Mouse (Mus musculus) left cerebral cortex, adult 2 months (tissue): ENCODE measurements around the gene Gm5460. TPM values are rescaled to one million over a fixed set of nuclear protein-coding genes. Genes with fewer than 3 reads are reported as not detected.

Experiments
- DNase-seq, 2 experiments: peaks; one replicate each; pipeline ENCODE4 v3.0.0; 2021 to 2022; ENCODE audit warnings: low spot score in 2 of 2, mixed read lengths in 1 of 2; ENCODE audit errors: extremely low spot score in 1 of 2
- H3K27ac ChIP-seq: fragments of 200-600 bp; 2 replicates; pipeline ENCODE4 v1.8.1; 2022
- H3K4me3 ChIP-seq: fragments of 200-600 bp; 2 replicates; pipeline ENCODE4 v1.8.1; 2022
- CTCF ChIP-seq: fragments of 200-600 bp; IDR thresholded peaks from 2 replicates; pipeline ENCODE4 v1.8.1; 2022; ENCODE audit warnings: antibody characterized with exemption, mild to moderate bottlenecking, moderate library complexity
- intact Hi-C: fragments of 180-260 bp; cut with DNase I; formaldehyde crosslinking; loops from one replicate; pipeline ENCODE4 v1.15.1; 2025
- total RNA-seq, 2 experiments: library from RNA; stranded (reverse); gene quantifications; 2 replicates each; pipeline ENCODE4 v1.2.3; 2021

The Gm5460 gene
- total RNA-seq, 2 experiments from 2014 or later, result not detected

DNA sequence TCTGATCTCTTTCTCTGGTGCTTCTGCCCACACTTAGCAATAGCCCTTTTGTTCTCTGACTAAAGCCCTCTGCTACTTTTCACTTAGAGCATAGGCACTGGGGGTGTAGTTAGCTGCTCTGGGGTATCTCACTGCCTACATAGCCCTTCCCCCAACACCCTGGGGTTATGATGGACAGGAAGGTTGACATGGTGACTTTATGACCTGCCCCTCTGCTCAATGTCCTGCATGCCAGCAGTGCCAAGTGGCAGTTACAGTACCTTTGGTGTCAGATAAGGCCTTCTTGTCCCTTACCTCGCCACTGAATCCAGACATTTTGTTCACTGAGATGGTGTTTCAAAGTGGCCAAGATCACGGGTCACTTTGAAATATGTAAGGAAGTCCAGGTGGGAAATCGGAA, 1.5 kb upstream of the Gm5460 start, which contains the start of gene Gm30083:
TSS of gene Gm30083 (minus strand) at position 120 of the 400 bp plus-strand sequence.
- Histone ChIP-seq H3K27ac (no peak within 1 kb of the TSS), H3K4me3 (no peak within 1 kb of the TSS)
- intact Hi-C loops, result no loop called here
- no peak for TF ChIP-seq CTCF
- no peak for DNase-seq

DNA sequence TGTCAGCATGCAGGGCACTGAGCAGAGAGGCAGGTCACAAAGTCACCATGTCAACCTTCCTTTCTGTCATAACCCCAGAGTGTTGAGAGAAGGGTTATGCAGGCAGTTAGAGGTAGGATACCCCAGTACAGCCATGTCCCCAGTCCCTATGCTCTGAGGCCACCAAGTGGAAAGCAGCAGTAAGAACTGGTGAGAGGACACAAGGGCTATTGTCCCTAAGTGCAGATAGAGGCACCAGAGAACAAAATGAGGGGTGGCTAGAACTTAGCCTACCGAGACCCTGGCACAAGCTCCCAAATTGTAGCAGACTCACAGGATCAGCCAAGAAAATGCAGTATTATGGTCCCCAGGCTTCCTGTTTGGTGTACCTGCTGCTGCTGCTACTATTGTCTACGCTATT, 380 bp downstream of the Gm5460 start:
- intact Hi-C loops, result no loop called here
- DNase-seq, result no peak
- Histone ChIP-seq H3K4me3 (no peak overlapping the region), H3K27ac (no peak overlapping the region)
- TF ChIP-seq CTCF, result peak; percentile 12

DNA sequence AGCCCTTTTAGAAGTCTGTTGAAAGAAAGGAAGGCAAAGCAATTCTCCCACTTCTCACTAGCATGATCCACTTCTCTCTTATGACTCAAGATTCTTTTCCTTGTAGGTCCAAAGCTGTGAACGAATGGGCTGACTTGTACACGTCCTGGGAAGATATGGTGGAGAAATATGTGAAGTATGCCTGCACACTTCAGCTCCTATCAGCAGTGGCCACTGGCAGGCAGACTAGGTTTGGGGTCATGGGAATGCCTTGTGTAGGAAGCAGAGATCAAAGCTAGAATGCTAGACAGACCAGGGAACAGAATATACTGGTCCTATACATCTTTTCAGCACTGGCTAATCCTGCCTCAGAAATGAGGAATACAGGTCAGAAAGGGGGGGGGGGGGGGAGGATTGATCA, 10.2 kb downstream of the Gm5460 start:
- intact Hi-C loops, result no loop called here
- DNase-seq, result no peak
- no peak overlapping the region for H3K27ac ChIP-seq
- TF ChIP-seq CTCF, result no peak
- no peak overlapping the region for H3K4me3 ChIP-seq

DNA sequence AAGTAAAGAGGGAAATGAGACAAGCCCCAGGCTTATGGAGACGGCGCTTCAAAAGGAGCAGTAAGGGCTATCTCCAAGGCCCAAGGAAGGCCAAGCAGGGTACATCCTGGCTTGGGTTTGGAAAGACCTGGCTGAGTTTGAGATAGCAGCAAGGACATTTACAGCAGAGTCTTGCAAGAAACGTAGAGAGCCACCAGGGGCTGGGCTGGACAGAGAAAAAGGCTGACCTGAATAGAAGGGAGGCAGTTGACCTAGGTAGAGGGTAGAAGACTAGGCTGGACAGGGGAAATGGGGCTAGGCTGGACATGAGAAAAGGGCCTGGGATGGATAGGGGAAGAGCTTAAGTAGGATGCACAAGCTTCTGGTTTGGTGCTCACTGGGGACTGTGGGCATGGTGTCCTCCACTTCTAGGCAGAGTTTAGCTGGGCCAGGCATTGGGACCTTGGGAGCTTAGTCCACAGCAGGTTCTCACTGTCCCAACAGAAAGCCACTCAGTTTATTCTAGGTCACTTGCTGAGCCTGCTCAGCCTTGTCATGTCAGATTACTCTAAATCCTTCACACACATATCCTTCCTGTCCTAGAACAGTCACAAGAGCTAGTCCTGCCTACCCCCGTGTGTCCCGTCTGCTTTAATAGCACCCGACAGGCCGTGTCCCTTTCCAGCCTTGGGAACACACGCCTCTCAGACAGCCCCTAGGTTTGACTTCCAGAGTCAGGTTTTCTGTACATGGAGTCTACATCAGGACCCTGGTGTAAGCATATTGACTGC, 17.5 kb downstream of the Gm5460 start:
- TF ChIP-seq CTCF, result no peak
- intact Hi-C loops, result no loop called here
- Histone ChIP-seq H3K4me3 (no peak overlapping the region), H3K27ac (no peak overlapping the region)
- no peak for DNase-seq

DNA sequence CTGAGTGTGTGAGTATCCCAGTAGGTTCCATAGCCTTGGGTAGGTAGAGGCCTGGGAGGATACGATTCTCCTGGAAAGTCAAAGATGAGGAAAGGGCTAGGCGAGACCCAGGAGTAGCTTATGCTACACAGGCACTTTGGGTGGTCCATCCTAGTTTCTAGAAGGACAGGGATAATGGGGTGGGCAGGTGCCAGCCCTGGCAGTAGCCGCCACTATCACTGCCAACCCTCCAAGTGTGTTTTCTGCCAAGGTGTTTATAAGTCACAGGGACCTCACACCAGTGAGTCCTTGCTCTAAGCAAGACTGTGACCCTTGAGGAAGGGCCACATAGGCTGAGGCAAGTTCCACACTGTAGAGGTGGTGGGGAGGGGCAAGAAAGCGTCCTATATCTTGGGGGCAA, 24.7 kb downstream of the Gm5460 start:
- no peak for TF ChIP-seq CTCF
- intact Hi-C loops, result no loop called here
- Histone ChIP-seq H3K4me3 (no peak overlapping the region), H3K27ac (no peak overlapping the region)
- DNase-seq, result no peak

DNA sequence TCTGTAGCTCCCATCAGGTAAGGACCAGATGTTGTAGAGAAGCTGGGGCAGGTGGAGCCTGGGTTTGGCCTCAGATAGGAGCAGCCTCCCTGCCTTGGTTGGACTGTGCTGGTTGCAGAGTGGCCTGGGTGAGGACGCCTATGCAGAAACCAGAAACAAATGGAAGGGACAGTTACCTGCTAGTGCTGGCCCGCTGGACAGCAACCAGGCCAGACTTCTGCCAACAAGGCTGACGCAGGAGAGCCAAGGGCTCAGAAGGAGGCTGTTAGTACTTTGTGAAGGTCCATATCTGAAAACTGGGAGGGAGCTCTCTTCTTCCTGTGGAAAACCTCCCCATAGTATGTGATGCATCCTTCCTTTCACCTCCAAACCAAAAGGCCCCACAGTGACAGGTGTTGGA, 26.8 kb downstream of the Gm5460 start:
- no peak for DNase-seq
- TF ChIP-seq CTCF, result no peak
- intact Hi-C loops, result no loop called here
- no peak overlapping the region for H3K27ac ChIP-seq
- H3K4me3 ChIP-seq, result no peak overlapping the region

DNA sequence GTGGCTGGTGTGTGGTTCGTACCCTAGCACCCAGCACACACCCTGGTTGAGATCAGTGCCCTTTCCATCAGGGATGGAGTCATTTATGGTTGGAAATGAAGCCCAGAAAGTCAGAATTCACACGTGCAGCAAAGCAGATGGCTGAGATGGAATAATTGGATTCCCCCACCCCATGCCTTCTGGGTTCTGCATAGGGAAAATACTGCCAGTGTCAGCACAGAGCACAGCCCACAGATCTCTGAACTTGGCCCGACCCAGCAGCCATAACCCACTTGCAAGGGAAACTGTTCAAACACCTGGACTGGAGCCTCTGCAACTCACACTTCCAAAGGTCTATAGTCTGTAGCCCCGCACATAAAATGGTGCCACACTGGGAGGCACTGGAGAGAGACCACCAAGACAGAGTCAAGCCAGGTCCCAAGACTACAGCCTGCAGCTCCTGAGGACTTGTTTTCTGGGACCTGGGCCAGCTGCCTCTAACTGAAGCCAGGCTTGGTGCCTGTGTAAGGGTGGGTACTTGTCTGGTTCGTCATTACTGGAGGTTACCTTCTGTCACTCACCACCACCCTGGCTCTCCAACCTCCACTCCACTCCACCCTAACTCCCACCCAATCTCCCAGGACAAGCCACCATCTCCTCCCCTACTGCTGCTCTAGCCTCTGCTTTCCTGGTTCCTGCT, 33.7 kb downstream of the Gm5460 start:
- Histone ChIP-seq H3K27ac (no peak overlapping the region), H3K4me3 (no peak overlapping the region)
- no peak for TF ChIP-seq CTCF
- intact Hi-C loops, result no loop called here
- DNase-seq, result no peak

DNA sequence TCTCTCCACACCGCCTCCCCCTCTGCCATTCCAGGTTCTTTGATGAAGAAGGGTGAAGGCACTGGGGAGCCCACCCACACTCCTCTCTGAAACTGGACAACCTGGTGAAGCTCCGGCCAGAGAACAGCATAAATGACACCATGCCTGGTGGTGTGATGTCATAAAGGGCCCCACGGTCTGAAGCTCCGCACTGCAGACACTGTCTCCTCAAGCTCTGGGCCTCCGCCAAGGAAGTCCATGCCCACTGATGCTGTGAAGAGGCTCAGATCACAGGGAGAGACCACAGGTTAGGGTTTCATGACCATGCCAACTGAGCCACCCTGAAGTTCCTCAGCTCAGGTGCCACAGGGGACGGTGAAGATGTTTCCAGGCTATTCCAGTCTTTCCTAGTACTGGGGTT, 36.0 kb downstream of the Gm5460 start, which contains the start of gene Antxrl:
TSS of gene Antxrl (plus strand) at position 192 of the 400 bp plus-strand sequence.
- Histone ChIP-seq H3K4me3 (no peak within 1 kb of the TSS), H3K27ac (no peak within 1 kb of the TSS)
- DNase-seq, result no peak
- intact Hi-C loops, result no loop called here
- no peak for TF ChIP-seq CTCF

DNA sequence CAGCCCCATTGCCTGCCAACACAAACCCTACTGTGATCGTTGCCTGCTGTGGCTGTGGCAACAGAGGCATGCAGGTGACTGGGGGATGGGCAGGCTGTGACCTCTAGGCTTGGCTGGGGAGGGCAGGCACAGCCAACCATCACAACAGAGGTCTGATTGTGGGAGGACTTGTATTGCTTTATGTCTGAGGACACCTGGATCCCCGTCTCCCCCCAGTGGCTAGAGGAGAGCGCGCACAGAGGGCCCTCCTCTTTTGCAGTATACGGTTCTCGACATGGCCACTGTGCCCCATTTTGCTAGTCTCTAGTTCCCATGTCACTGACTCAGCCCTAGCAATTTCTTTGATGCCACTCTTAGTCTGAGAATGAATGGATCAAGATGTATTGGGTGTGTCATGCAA, 55.1 kb downstream of the Gm5460 start:
- Histone ChIP-seq H3K27ac (no peak overlapping the region), H3K4me3 (no peak overlapping the region)
- DNase-seq, result no peak
- intact Hi-C loops, result no loop called here
- TF ChIP-seq CTCF, result no peak; the same call in none of the 2 replicates

DNA sequence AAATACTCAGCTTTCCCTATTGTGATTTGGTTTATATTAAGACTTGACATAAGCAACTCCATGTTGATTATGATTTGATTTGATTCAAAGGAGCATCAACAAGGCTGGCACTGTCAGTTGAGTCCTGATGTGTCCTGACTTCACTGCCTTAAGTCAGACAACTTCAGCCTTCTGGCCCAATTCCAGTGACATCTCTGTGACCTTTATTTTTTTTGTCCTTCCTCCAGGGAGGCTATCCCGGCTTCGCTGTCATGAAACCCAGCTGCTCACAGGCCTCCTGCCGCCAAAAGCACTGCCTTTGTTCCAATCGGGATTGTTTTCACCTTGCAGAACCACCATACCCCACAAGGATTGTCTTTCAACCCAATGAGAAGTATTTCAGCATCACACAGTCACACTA, 58.8 kb downstream of the Gm5460 start:
- TF ChIP-seq CTCF, result no peak
- intact Hi-C loops, result no loop called here

DNA sequence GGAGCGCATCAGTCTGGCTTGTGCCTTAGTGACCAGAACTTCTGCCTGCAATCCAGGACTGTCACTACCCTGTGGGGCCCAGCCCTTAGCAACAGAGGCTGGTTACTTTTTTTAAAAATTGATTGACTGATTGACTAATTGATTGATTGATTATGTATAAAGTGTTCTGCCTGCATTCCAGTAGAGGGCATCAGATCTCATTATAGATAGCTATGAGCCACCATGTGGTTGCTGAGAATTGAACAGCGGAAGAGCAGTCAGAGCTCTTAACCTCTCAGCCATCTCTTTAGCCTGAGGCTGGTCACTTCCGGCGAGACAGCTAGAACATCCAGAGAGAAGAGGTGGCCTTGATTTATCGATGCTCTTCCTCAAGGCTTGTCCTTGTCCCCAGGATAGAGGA, 60.7 kb downstream of the Gm5460 start:
- no peak overlapping the region for H3K4me3 ChIP-seq
- TF ChIP-seq CTCF, result peak; percentile 16; the same call in 1 of the 2 replicates
- H3K27ac ChIP-seq, result no peak overlapping the region
- intact Hi-C loops, result no loop called here
- no peak for DNase-seq

More for the DNA sequence above, 58.8 kb downstream of the Gm5460 start:
- no peak overlapping the region for H3K4me3 ChIP-seq
- DNase-seq, result no peak
- H3K27ac ChIP-seq, result no peak overlapping the region

DNA sequence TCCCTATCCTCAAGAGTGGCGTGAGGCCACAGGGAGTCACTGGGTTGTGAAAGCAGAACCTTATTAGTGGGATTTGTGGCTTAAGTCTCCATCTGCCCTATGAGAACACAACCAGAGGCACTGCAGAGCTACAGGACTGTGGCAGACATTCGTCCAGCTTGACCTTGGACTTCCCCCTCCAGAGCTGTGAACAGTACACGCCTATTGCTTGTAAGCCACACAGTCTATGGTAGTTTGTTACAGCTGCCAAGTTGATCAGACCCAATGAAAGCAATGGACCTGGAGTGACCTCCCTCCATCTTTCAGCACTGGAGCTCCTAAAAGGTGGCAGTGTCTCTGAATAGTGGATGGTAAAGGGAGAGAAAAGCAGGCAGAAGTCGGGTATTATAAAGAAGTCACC, 61.7 kb downstream of the Gm5460 start:
- Histone ChIP-seq H3K4me3 (no peak overlapping the region), H3K27ac (no peak overlapping the region)
- no peak for DNase-seq
- TF ChIP-seq CTCF, result no peak
- intact Hi-C loops, result no loop called here
